Mouse (Mus musculus): ENCODE results near the gene Fam209.

Fam209 gene

DNA sequence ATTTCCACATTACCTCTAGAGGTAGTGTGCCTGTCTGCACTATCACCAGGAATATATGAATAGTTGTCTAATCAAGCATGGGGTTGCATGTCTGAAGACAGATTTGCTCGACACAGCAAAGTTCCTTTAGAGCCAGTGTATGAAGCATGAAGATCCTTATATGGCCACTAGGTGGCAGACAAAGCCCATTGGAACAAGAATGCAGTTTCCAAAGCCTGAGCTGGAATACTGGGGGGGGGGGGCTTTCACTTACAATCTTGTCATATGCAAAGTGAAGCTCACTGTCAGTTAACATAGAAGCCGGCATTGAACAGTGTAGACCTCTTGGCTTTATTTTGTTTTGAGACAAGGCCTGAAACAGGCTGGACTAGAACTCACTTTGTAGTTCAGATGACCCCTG lies 5.5 kb downstream of the Fam209 start:
- no peak for DNase-seq (ENCODE audit: low spot score)

DNA sequence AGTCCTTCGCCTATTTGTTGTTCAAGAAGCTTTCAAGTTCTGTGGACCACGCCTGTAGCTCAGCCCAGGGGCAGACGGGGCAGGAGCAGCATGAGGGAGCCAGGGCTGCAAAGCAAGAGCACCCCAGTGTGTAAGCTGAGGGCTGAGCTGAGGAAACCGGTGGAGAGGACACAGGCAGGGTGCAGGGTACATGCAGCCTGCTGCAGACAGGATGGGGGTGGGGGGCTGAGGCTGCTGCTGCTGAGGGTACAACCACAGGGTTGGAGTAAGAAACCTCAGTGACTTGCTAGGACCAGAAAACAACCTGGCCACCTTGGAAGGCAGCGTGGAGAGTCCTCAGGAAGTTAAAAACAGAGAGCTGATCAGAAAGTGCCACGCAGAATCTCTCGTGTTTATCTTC lies 8.0 kb downstream of the Fam209 start:
- no peak for DNase-seq (ENCODE audit: low spot score)

DNA sequence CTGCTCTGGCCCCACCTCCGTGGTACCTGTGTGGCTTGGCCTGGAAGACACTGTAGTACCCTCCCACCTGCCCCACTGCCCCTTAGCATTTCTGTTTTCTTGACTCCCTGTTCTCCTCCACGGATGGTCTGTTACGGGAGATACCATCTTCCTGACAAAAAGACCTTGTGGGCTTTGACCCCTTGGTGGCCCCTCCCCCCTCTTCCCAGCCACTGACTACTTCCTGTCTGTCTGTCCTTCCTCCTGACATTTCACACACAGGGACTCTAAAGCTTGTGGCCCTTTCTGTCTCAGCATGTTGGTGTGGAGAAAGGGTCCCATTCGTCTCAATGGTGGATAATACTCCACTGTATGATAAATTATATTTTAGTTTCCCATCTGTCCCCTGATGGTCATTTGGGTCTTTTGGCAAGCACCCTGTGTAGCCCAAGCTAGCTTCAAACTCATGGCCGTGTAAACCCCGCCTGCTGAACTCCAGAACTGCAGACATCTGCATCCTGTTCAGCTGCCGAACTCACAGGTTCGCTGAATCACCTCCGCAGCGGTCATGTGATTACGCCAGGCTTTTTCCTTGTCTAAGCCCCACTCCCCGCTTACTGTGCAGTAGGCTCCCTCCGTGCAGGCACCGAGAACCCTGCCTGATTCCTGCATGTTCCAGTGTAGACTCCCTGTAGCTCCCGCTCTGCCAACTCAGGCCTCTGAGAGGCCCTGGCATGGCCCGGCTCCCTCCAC lies 9.5 kb downstream of the Fam209 start:
- DNase-seq (ENCODE audit: low spot score) = no peak

DNA sequence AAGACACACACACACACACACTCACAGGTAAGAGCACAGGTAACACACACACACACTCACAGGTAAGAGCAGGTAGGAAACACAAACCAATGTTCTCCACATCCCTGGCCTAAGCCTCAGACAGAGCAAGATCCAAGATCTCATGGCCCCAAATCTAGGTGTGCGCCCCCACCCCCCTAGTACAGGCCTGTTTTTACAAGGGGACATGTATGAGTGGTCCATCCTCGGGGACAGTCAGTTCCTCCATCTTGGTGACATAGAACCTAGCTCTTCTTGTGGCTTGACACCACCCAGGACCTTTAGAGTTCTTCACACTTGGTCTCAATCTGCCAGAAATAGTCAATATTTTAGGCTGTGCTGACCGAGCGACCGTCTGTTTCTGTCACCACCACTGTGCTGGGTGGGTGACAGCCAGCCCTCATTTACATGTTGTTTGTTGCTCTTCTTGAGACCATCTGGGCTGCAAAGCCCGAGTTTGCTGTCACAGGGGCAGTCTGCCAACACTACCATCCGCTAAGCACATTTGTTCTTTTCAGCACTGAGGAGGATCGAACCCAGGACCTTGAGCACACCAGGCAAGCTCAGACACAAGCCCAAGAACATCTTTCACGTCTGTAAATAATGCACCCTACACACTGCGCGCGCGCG lies 11.6 kb downstream of the Fam209 start:
- no peak for DNase-seq (ENCODE audit: low spot score)

GRCm38 (mm10) chr2:172484696-172485370 lies 12.5 kb downstream of the Fam209 start:
- DNase-seq (ENCODE audit: low spot score) = no peak

DNA sequence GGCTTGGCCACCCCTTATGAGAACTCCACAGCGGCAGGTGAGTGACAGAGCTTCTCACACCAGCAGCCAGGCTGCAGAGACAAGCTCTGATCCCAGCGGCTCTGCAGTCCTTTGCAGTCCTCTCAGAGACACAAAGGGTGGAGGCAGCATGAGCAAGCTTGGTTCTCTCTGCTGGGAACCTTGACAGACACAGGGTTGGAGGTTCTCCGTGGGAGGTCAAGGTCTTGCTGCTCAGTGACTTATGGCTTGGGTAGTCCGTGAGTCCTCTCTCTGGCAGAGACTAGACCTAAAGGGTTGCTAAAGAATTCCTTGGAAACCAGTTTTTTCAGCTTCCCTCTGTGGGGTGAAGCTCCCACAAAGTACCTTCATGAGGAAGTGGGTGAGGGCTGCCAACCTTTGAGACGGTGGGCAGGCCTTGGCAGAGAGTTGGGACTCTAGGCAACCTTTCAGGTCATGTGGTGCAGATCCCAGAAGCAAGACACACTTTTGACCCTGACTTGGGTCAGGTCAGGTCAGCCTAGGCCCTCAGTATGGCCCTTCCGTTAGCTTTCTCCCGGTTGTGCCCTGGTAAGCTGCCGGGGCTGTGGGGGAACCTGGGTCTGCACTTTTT lies 24.5 kb downstream of the Fam209 start:
- no peak for DNase-seq (ENCODE audit: low spot score)

GRCm38 (mm10) chr2:172498823-172499222 lies 26.5 kb downstream of the Fam209 start:
- no peak for DNase-seq (ENCODE audit: low spot score)

DNA sequence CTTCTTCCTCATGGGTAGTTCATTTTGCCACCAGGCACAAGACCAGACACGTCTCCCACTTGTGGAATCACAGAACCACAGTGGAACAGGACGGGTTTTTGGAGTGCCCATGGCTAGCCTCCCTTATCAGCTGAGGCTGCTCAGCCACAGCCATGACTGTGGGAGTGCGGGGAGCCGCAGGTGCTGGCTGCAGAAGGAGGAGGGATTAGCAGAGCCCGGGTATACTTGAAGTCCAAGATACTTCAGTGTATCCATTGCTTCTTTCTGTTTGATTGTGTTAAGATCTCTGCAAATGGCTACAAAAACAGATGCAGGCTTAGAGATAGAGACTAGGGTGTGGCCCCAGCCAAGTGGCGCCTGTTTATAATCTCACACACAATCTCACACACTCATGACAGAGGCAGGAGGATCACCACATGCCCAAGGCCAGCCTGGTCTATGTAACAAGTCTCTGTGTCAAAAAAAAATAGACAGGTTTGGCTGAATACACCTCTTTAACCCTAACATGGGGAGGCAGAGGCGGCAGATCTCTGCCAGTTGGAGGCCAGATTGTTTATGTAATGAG lies 28.5 kb downstream of the Fam209 start:
- no peak for DNase-seq (ENCODE audit: low spot score)

DNA sequence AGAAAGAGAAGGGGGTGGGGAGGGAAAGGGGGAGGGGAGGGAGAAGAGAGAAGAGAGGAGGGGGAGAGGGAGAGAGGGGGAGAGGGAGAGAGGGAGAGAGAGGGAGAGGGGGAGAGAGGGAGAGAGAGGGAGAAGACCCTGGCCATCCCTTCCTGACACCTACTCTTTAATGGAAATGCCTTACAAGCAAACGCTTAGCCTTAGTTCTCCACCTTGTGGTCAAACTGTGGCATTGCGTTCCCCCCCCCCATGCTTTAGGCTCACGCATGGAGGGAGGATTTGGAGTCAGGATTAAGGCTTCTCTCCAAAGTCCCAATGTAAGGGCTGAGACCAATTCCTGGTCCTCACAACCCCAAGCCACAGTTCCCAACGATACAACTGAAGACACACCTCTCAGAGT lies 29.0 kb downstream of the Fam209 start:
- DNase-seq (ENCODE audit: low spot score) = no peak

DNA sequence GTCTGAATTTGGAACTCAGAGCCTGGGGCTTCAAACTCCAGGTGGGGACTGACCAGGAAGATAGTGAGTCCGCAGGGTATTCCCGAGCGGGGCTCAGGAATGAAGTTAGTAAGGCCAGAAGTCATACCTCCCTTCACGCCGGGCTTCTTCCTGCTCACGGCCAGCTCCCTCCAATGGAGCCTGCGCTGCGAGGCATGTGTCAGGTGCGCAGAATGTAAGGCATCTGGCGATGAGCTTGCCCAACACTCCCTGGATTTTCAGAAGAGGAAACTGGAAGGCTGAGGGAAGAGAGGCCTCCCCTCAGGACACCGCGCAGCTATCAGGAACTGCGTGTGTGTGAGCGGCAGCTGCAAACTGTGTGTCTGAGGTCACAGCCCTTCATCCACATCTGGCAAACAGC lies 29.8 kb downstream of the Fam209 start:
- DNase-seq (ENCODE audit: low spot score) = no peak

GRCm38 (mm10) chr2:172506121-172506520 lies 33.8 kb downstream of the Fam209 start:
- no peak for DNase-seq (ENCODE audit: low spot score)

GRCm38 (mm10) chr2:172510056-172510712 lies 37.9 kb downstream of the Fam209 start:
- DNase-seq (ENCODE audit: low spot score) = no peak

DNA sequence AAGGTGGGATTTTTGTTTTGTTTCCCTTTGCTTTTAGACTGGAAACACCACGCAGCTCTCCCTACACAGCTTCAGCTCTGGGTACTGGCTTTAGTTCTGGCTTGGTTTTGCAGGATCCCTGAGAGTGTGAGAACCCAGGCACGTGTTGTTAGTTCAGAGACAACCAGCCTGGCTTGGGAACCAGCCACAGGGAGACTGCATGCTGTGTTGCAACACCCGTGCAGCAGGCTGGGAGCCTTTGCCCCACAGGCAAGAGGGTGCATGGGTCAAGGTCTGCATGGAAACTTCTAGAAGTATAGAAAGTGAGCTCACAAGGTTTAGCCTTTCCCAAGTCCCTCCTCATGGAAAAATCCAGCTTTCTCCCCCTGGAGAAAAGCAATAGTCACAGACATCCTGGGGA lies 38.6 kb downstream of the Fam209 start:
- DNase-seq (ENCODE audit: low spot score) = no peak

DNA sequence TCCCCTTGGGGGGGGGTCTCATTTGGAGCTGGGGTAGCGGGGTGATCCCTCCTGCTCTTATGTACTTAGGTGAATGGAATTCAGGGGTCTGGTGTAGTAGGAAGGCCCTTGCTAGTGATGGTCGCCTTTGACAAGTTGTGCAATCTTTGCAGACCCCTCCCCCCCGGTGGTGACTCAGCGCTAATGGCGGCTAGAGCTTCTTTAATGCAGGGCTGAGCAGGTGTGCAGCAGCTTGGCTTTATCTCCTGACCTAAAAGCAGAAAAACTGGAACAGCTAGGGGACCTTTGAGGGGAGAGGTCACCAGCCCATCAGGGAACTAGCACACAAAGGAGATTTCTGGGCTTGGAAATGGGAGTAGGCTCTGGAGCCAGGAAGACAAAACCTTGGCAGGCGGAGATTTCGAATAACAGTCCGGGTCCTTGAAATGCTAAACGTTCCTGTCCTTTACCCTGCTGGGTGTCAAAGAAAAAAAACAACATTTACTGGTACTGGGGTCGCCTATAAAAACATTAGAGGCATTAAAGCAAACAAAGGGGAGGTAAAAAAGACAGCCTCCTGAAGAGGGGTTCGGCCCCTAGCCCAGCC lies 44.2 kb downstream of the Fam209 start:
- no peak for DNase-seq (ENCODE audit: low spot score)

- no peak for DNase-seq (ENCODE audit: low spot score)
Measured at GRCm38 (mm10) chr2:172520616-172521371, 48.5 kb downstream of the Fam209 start.

DNA sequence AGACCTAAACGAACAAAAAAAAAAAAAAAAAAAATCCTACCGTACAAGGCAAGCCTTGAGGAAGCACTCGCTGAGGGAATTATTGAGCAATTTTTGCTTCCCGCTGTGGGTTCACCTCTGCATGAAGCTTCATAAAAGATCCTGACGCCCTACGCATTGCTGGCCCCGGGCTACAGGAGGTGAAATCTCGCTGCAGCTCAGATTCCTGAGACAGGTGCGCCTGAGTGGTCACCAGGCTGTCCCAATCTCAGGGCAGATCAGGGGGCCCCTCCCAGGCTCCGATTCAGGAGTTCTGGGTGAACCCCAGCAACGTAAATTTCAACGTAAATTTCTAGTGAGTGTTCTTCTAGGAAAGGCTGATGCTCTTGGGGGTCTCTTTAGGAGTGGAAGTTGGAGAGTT lies 50.2 kb downstream of the Fam209 start:
- DNase-seq (ENCODE audit: low spot score) = no peak

All from ovary, postnatal 36 days (tissue).